In the genomic region with DNA sequence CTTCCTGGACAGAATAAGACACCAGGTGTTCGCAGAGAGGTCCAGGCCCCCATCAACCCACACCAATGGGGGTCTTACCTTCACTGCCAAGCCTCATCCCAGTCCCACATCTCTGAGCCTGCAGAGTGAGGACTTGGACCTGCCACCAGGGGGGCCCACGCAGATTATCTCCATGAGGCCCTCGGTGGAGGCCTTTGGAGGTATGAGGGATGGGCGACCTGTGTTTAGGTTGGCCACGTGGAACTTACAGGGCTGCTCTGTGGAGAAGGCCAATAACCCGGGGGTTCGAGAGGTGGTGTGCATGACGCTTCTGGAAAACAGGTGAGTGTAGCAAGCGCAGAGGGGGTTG, we compare ENCODE assay signal across 9 mouse cellular contexts. TPM values are rescaled to one million over a fixed set of nuclear protein-coding genes. Genes with fewer than 3 reads are reported as not detected.
A peak's percentile ranks its signal among the peaks of the same experiment; 100 is the strongest.
DNase-seq lines count a peak whose midpoint lies in the region; ATAC-seq lines count a peak whose summit lies in the region.
"Had no signal": no experiment of that assay in that cellular context is flagged by ENCODE, and none has a peak within 500 bp of the region (broad histone marks: within the 10 kb centered on the region; RNA-seq: fewer than 3 reads in every experiment).

No protein-coding gene starts in this region.

- H3K27ac ChIP-seq in neural tube, embryonic 11.5 days (ENCODE audit: low read depth, low read length), result no peak overlapping the region
- no peak overlapping the region for H3K27ac ChIP-seq in liver, embryonic 13.5 days

- intact Hi-C loops in left cerebral cortex, postnatal 36 days (cut with DNase I), result loop anchor here (5.0 to 10.0 kb wide), 5 partner anchors 74 to 328 kb away; a partner anchor contains a TSS

- no peak for ATAC-seq in cerebellum, adult (ENCODE audit: insufficient number of reproducible peaks, low FRiP score, low TSS enrichment)
- no peak for ATAC-seq in neural tube, embryonic 11.5 days (ENCODE audit: insufficient read depth, low FRiP score, low TSS enrichment)
- ATAC-seq in liver, embryonic 13.5 days (ENCODE audit: low read depth), result no peak

- peak overlapping the region; percentile 85; the same call in 1 of the 2 replicates for H3K4me2 ChIP-seq in neural tube, embryonic 11.5 days (ENCODE audit: low read depth)
- H3K4me2 ChIP-seq in liver, embryonic 13.5 days, result peak overlapping the region; percentile 92

- DNase-seq in cerebellum, adult 9-11 months, result peak; percentile 50
- no peak for DNase-seq in neural tube, embryonic 11.5 days (ENCODE audit: low spot score)
- DNase-seq in neural tube, embryonic 10.5 days (ENCODE audit: extremely low spot score, low spot score), result no peak
- no peak for DNase-seq in liver, embryonic 13.5 days
- DNase-seq in thymus, postnatal 25 days, result peak; percentile 19
- DNase-seq in embryo, embryonic 10 days (ENCODE audit: low spot score), result no peak
- DNase-seq in left cerebral cortex, postnatal 36 days (ENCODE audit: low spot score in 2 of 2), result no peak
- DNase-seq: cerebellum, postnatal 14 days had no signal

- no peaks in the 10 kb centered on the region for H3K9me3 ChIP-seq in neural tube, embryonic 11.5 days (ENCODE audit: control insufficient read depth, low read length)
- no peaks in the 10 kb centered on the region for H3K9me3 ChIP-seq in liver, embryonic 13.5 days (replicated peaks)

- H3K27me3 ChIP-seq in neural tube, embryonic 11.5 days (ENCODE audit: control insufficient read depth, insufficient read depth, low read length), result 0 out of 2 replicates have a peak, but pooled peaks cover 4% of the 10 kb centered on the region
- peaks cover 11% of the 10 kb centered on the region for H3K27me3 ChIP-seq in liver, embryonic 13.5 days

- 0 out of 2 replicates have a peak, but pooled peaks cover 11% of the 10 kb centered on the region for H3K4me1 ChIP-seq in neural tube, embryonic 11.5 days (ENCODE audit: control insufficient read depth, insufficient read depth, low read length)
- H3K4me1 ChIP-seq in liver, embryonic 13.5 days (replicated peaks), result peaks cover 47% of the 10 kb centered on the region

- no peak overlapping the region for H3K9ac ChIP-seq in neural tube, embryonic 11.5 days (ENCODE audit: low read length)
- no peak overlapping the region for H3K9ac ChIP-seq in liver, embryonic 13.5 days

- WGBS in neural tube, embryonic 11.5 days, result 86% methylated on average over 9 of the region's 9 CpGs
- 66% methylated on average over 9 of the region's 9 CpGs for WGBS in liver, embryonic 13.5 days (ENCODE audit: insufficient replicate concordance)

- H3K4me3 ChIP-seq in neural tube, embryonic 11.5 days (ENCODE audit: low read depth, low read length), result no peak overlapping the region
- peak overlapping the region; percentile 65; the same call in 1 of the 2 replicates for H3K4me3 ChIP-seq in liver, embryonic 13.5 days (replicated peaks)

- no peaks in the 10 kb centered on the region for H3K36me3 ChIP-seq in neural tube, embryonic 11.5 days (ENCODE audit: control insufficient read depth, insufficient read depth, low read length)
- H3K36me3 ChIP-seq in liver, embryonic 13.5 days, result no peaks in the 10 kb centered on the region

RNA-seq across cellular contexts. Expression of a gene that starts 1.6 kb away (rescaled TPM):
- polyA plus RNA-seq in neural tube, embryonic 11.5 days (2014; fragmentation: Nextera tagmentation; extraction: Ambion mirVana), result 10.3 and 12.3 TPM in 2 replicates
- polyA plus RNA-seq in liver, embryonic 13.5 days (2015; fragmentation: Nextera tagmentation; extraction: Ambion mirVana), result 4.9 and 5.2 TPM in 2 replicates
- total RNA-seq in left cerebral cortex, postnatal 36 days (2021), result 10 to 100 TPM; 21.7 to 21.9 TPM

Comparison
In these comparisons a context has a peak if more than half of its experiments do, and no peak if none do; other contexts are left out.
1. DNase-seq: peak in cerebellum, adult 9-11 months (single experiment) and thymus, postnatal 25 days (single experiment); none in neural tube, embryonic 11.5 days (single experiment), neural tube, embryonic 10.5 days (single experiment), liver, embryonic 13.5 days (single experiment), embryo, embryonic 10 days (single experiment) and left cerebral cortex, postnatal 36 days (0 of 2).